Mouse (Mus musculus) testis, adult 2 months (tissue): ENCODE measurements around the gene Cnpy3.

Source experiments
- CTCF ChIP-seq: fragments of 200-500 bp; IDR thresholded peaks from 2 replicates; pipeline ENCODE4 v1.5.1; 2012; ENCODE audit warnings: low read depth, mild to moderate bottlenecking, inconsistent platforms, low read length, moderate library complexity; ENCODE audit not compliant: control insufficient read depth, insufficient read depth, insufficient replicate concordance
- POLR2A ChIP-seq: fragments of 200-500 bp; IDR thresholded peaks from 2 replicates; pipeline ENCODE4 v1.6.1; 2012; ENCODE audit warnings: low read depth, mild to moderate bottlenecking, inconsistent platforms, low read length, moderate library complexity; ENCODE audit not compliant: control insufficient read depth

DNA sequence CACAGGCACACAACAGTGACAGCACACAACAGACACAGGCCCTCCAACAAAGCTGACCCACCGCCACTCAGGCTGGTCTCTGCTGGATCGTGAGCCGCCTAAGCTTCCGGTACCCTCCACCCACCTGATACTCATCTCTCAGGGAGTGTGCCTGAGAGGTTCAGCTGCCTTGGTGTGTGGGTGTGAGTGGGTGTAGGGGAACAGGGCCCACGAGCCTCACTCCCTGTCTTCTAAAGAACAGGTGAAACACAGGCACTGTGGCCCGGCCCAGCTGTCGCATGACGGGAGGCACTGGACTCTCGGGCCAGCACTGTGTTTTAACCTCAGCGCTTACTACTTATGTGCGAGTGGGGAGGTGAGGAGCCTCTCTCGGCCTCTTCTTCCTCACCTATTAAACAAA, 49.9 kb downstream of the Cnpy3 start:
- no peak for TF ChIP-seq CTCF
- TF ChIP-seq POLR2A: no peak
